Mouse (Mus musculus) lung, postnatal 0 days (tissue): ENCODE results near the gene Tubgcp2.

Experiments
- CTCF ChIP-seq: IDR thresholded peaks from 2 replicates; pipeline ENCODE4 v1.5.1; 2016; ENCODE audit warnings: antibody characterized with exemption, mild to moderate bottlenecking
- EP300 ChIP-seq: IDR thresholded peaks from 2 replicates; pipeline ENCODE4 v1.6.1; 2016; ENCODE audit warnings: antibody characterized with exemption, mild to moderate bottlenecking, control low read depth

- TF ChIP-seq CTCF, result no peak
- no peak for TF ChIP-seq EP300
Measured at GRCm38 (mm10) chr7:139970216-139970919, 66.1 kb downstream of the Tubgcp2 start.
